Mouse (Mus musculus): ENCODE results near the gene Wdfy4.

The Wdfy4 gene

DNA sequence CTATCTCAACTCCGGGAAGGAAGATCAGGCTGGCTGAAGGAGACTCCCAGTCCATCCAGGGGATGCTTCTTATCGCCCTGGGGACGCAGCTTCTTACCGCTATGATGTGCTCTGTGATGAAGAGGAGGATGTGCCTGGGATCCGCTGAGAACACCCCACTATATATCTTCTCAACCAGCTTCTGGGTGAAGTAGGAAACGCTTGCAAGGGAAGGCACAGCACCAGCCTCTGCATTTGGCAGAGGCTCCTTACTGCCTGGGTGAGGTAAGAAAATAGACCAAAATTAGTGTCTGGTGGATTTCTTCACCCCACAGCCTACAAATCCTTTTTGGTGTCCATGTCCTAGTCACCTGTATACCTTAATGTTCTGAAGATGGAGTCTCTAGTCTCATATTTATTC lies 107.2 kb downstream of the Wdfy4 start:
- DNase-seq, result no peak

DNA sequence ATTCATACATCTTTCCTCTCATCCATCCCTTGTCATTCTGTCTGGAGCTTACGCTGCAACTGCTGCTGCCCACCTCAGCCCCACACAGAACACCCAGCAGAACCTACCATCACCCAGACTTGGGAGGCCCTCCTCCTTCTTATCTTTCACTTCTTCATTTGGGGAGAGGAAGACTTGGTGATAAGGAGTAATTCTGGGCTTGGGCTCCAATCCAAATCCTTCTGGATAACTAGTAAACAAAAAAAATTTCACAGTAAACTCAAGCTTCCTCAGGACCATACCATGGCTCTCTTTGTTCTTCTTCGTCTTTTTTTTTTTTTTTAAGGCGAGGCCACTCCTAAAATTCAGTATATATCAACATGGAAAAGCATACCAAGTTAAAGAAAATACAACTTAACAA lies 112.0 kb downstream of the Wdfy4 start:
- no peak for DNase-seq

DNA sequence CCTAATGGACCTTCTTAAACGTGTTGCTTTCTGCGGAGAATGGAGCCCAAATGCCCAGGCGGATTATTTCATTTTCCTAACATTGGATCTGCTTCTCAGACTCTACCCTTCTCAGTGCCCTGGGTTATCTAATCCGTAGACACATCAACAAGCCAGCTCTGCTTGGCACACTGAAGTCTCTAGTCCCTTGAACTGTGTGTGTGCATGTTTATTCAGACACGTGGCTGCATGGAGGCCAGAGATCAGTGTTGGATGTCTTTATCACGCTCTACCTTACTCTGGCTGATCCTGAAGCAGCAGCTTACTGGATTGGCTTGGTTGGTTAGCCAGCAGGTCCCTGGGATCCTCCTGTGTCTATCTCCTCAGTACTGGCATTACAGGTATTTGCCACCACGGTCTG lies 113.0 kb downstream of the Wdfy4 start:
- no peak for DNase-seq

- no peak for DNase-seq
Measured at GRCm38 (mm10) chr14:33067676-33068075, 117.6 kb downstream of the Wdfy4 start.

- DNase-seq, result no peak
Measured at GRCm38 (mm10) chr14:33062996-33063395, 122.3 kb downstream of the Wdfy4 start.

DNA sequence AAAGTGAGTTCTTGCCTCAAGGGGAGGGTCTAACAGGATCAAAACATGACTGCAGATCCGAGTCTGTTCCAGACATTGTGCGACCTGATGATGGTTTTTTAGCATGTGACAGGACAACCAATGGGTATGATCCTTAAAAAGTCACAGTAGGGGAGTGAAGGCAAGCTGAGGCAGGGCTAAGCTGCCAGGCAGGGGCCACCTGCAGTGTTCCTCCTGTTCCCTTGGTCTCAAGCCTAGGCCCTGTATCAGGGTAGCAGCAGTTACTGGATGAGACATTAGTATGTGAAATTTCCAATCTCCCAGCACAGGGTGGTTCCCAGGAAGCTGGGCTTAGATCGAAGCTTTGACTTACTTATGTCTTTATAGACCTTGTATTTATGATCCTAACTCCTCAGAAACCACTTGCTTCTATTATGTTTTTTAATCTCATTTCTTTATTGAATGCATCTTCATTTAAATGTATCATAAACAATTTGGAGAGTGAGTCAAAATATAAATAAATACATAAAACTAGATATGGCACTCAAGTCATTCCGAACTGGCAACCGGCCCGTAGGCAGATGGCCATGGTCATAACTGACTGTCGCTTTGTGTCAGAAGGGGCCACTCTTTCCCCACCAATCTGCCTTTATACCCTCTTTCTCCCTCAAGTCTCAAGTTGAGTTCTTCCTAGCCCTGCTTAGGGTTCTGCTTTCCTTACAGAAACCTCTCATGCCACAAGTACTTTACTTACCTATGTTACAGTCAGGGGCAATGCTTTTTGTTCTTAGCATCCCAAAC lies 126.2 kb downstream of the Wdfy4 start:
- DNase-seq, result peak; percentile 37 to 49

GRCm38 (mm10) chr14:33053441-33053840 lies 131.9 kb downstream of the Wdfy4 start:
- DNase-seq, result no peak

GRCm38 (mm10) chr14:33045217-33045616 lies 140.1 kb downstream of the Wdfy4 start:
- DNase-seq, result no peak

- no peak for DNase-seq
Measured at GRCm38 (mm10) chr14:33036811-33037210, 148.5 kb downstream of the Wdfy4 start.

GRCm38 (mm10) chr14:33035386-33035785 lies 149.9 kb downstream of the Wdfy4 start:
- no peak for DNase-seq

- peak; percentile 11 to 49 for DNase-seq
Measured at GRCm38 (mm10) chr14:33033424-33033823, 151.9 kb downstream of the Wdfy4 start.

DNA sequence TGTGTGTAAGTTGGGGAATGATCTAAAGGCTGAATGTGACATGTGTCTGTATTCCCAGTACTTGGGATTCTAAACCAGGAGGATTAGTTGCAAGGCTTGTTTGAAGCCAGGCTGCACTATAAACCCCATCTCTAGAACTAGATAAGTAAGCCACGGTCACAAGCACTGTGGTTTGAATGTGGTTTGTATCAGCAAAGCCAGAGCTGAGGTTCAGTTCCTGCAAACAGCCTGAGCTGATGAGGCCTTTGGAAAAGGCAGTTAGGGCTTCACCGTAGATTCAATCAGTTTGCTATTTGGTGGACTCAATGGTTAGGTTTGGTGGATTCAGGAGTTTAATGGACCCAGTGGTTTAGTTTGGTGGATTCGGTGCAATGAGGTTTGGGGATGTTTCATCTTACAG lies 154.5 kb downstream of the Wdfy4 start:
- DNase-seq, result no peak

DNA sequence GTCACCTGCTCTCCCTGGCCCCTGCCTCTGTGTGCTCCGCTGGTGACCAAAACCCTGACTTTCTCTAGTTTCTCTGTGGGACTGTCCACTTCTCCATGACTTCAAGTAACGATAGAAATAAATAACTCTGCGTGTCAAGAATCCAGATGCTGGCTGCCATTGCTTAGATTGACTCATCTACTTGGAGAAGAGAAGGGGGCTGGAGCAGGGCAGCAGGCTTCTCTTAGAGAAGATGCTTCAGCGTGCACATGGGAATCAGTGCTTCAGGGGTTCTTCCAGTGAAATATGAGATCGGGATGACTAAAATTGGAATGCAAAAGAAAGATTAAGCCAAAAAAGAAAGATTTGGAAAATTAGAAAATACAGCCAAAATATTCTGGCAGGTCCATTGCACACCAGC lies 165.7 kb downstream of the Wdfy4 start:
- DNase-seq, result no peak

DNA sequence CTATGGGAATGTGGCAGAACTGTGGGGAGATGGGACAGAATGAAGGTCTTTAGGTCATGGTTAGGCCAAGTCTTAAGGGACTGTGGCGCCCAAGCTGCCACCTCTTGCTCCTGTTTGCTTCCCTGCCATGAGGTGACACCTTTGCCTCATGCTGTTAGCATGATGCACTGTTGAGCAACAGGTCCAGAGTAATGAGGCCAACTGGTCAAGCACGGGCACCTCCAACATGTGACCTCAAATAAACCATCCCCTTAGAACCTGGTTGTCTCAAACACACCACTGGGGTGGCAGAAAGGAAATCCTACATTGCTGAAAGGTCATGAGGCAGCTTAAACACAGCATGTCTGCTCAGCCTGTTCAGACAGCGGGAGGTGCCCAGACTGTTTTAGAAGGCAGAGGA lies 166.3 kb downstream of the Wdfy4 start:
- DNase-seq, result no peak

- DNase-seq, result no peak
Measured at GRCm38 (mm10) chr14:33007638-33008037, 177.7 kb downstream of the Wdfy4 start.

- DNase-seq, result no peak
Measured at GRCm38 (mm10) chr14:33005114-33005513, 180.2 kb downstream of the Wdfy4 start.

DNA sequence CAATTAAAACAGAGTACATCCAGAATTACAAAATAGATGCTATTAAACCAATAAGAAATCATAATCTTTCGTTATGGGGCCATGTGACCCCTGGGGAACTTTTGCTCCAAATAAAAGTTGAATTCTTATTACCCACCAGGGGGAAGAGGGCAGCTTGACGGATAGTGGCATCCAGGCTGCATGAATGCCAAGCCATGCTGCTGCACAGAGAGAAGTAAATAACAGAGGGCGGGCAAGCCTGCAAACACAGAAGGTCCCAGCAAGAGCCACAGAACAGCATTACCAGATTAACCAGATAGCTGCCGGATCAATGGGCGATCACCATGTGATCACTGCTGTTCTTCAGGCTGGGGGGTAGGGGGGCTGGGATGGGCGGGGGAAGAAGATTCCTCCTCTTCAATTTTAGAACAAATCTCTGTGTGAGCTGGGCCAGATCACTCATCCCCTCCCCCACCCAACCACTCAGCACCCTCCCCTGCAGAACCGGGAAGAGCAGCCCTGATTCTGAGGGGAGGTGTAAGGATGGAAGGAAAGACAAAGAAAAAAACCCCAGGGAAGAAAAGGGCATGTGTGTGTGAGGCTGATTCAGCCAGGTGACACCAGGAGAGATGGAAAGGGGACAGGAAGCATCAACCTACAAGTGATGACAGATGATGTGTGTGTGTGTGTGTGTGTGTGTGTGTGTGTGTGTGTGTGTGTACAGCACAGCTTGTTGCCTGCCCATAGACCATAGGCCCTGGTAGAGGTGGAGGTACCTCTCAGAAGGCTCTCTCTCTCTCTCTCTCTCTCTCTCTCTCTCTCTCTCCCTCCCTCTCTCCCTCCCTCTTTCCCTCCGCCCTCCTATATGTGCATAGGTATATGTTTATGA lies 185.0 kb downstream of the Wdfy4 start:
- DNase-seq, result no peak

DNA sequence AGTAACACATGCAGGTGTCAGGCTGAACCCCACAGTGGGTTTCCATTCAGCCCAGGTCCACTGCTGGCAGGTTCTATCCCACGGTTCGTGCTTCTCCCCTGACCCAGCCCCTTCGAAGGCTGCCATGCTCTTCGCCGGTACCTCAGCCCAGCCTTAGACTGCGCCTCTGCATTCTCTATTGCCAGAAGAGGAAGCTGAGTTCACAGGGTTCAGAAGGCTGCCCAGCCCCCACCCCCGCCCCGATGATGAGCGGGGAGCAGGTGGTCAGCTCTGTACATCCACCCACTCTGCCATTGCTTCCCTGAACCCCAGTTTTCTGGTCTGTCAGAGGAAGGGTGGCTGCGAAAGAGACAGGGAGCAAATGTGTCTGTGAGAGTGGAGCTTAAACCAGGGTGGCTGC lies 185.8 kb downstream of the Wdfy4 start:
- DNase-seq, result no peak

DNA sequence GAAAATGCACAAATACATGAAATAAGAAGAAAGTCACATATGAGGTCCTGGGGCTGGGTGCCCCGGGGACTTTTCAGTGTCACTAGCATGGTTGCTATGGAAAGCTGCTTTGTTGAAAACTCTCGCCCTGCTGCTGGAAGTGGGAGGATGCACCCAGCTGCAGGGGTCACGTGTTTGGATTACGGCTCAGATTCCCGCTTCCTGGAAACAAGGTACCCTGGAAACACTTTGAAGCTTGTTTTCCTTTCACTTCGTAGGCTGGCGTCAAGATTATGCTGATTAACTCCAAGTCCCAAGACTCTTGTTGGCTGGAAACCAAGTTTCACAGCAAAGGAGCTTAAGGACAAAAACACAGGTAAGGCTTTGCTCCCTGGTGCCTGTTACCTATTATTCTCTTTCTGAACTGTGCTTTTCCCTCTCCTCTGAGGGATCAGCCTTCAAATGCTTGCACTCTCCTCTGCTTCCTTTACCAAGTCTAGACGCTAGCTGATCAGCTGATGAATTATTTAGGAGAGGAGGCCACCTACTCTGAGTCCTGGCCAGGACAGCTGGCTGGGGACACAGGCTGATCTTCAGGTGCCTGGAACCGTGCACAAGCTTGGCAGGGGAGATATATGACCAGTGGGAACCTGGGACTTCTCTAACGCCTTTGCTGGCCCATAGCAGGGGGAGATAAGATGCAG lies 190.2 kb downstream of the Wdfy4 start:
- no peak for DNase-seq

GRCm38 (mm10) chr14:32991082-32991481 lies 194.2 kb downstream of the Wdfy4 start, which contains the start of gene Lrrc18:
Gene Lrrc18, plus strand, starts transcription at chr14:32991382.
- DNase-seq, result no peak

DNA sequence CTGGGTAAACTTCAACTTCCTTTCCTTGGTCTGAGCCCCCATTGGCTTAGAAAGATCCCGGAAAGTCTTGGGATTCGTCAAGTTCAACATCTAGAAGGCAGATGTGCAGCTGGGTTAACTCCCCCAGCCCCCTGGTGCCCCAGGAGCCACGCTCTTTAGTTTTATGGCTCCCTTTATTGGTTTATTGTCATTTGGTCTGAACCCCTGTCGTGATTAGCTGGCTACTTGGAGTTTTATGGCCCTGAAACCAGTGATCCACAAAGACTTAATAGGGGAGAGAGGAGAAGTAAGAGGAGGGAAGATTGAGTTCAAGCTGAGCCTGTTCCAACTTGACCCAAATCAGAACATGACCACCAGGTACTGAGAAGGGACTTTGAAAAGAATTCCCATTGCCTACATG lies 198.6 kb downstream of the Wdfy4 start:
- DNase-seq, result no peak

- no peak for DNase-seq
Measured at GRCm38 (mm10) chr14:32984176-32984738, 201.1 kb downstream of the Wdfy4 start.

GRCm38 (mm10) chr14:32970700-32971099 lies 214.6 kb downstream of the Wdfy4 start:
- DNase-seq, result no peak

All from cerebellum, postnatal 25 days (tissue).